Mouse (Mus musculus): ENCODE measurements at regions not wholly inside any gene's neighbourhood (a gene's known extent, or its start where the extent isn't known, plus 50 kb on each side); places are given as distances from the start of the nearest gene placed in this dataset.

DNA sequence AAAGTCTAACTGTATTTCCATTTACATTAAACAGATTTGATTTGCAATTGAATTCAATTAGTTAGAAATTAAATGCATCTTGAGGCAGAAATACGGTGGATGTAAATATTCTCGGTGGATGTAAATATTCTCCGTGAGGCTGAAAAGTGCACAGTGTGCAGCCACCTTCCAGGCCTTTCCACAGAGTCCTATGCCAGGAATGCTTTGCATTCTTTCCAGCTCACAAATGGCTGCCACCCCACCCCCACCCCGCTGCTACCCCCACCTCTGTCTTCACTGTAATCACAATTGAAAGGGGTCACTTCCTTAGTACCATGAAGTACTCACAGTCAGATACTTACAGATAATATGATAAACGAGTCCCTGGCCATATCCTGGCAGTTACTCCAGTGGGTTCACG is 101.0 kb downstream of the Tmem200c start:
- TF ChIP-seq CTCF (conservative IDR thresholded peaks at IDR 0.05; ENCODE audit: insufficient read depth, insufficient read length, low read depth, low read length): no peak
- no peak for TF ChIP-seq POLR2A (IDR thresholded peaks at IDR 0.05; ENCODE audit: low read depth, low read length)

Data from kidney, adult 2 months (tissue).